Mouse (Mus musculus) lung, embryonic 16.5 days (tissue): ENCODE data around the gene Olfr1402. TPM values are rescaled to one million over a fixed set of nuclear protein-coding genes. Genes with fewer than 3 reads are reported as not detected.

ENCODE experiments used
- polyA plus RNA-seq: library from polyadenylated mRNA; unstranded; fragments of >200 nt; fragmentation: Nextera tagmentation; extraction: Ambion mirVana; gene quantifications from 2 replicates; pipeline ENCODE4 v1.2.1, GENCODE M21; 2015

The Olfr1402 gene
- polyA plus RNA-seq, 1 experiment from 2014 or later, result not detected

Other genes starting within 250 kb of the Olfr1402 start
- gene Bcl9, start 124.1 kb downstream of the Olfr1402 start, polyA plus RNA-seq, result 42.2 and 45.4 TPM in 2 replicates
- gene Chd1l, start 188.2 kb upstream of the Olfr1402 start, polyA plus RNA-seq, result 16.5 and 17.9 TPM in 2 replicates
- gene Fmo5, start 206.8 kb upstream of the Olfr1402 start, polyA plus RNA-seq, result 3.9 and 5.3 TPM in 2 replicates
- 4.9 and 5.2 TPM in 2 replicates for gene Prkab2, start 236.2 kb upstream of the Olfr1402 start, polyA plus RNA-seq